18 mouse cellular contexts compared by ENCODE assay signal in the genomic region with DNA sequence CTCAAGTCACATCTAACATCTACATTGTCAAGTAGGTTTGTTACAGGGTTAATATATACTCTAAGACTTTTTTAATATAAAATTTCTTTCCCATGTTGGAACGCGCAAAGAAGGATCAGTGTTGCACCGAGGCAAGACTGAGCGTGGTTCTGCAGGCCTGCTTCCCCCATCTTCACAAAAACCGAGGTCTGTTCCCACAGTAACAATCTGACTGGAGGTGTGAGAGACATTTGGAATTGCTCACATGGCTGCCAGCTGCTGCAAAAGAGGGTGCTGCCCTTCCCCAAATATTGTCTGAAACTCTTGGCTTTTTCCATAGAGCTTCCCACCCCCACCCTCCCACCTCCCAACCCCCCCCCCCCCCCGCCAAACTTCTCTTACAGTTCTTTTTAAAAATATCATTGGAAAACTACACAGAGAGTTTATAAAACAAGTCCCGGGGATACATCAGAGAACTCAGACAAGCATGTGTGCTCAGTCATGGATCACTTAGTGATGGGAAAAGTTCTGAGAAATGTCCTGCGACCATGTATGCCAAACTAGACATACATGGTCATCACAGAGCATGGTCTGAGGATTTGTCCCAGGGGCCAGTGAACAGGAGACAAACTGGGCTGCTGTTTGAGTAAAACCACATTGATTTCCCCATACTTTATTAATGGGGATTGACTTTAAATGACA.
DNase-seq lines count a peak whose midpoint lies in the region; ATAC-seq and TF ChIP-seq lines count a peak whose summit lies in the region.
"Had no signal": no experiment of that assay in that cellular context is flagged by ENCODE, and none has a peak within 500 bp of the region (broad histone marks: within the 10 kb centered on the region; RNA-seq: fewer than 3 reads in every experiment).

No protein-coding gene starts in this region.

- no peaks in the 10 kb centered on the region for H3K36me3 ChIP-seq in forebrain, postnatal 0 days (ENCODE audit: insufficient read depth)
- no peaks in the 10 kb centered on the region for H3K36me3 ChIP-seq in forebrain, embryonic 11.5 days (ENCODE audit: control insufficient read depth, insufficient read depth, low read length)
- H3K36me3 ChIP-seq in lung, embryonic 15.5 days, result no peaks in the 10 kb centered on the region
- H3K36me3 ChIP-seq: heart, embryonic 13.5 days; hindbrain, embryonic 10.5 days; intestine, embryonic 15.5 days; liver, embryonic 12.5 days; neural tube, embryonic 13.5 days had no signal

- DNase-seq in forebrain, postnatal 0 days, result no peak
- no peak for DNase-seq in forebrain, embryonic 11.5 days (ENCODE audit: low spot score)
- DNase-seq in right cerebral cortex, adult 2 months (ENCODE audit: low spot score in 2 of 2), result peak; percentile 40 to 52
- no peak for DNase-seq in right cerebral cortex, postnatal 25 days
- DNase-seq in spleen, postnatal 14 days (ENCODE audit: low spot score in 2 of 2), result no peak
- no peak for DNase-seq in adrenal gland, postnatal 36 days
- DNase-seq in liver, result no peak
- DNase-seq: cerebellum, adult 2 months; gastrocnemius, postnatal 36 days; kidney, postnatal 36 days had no signal

- no peaks in the 10 kb centered on the region for H3K4me1 ChIP-seq in forebrain, postnatal 0 days (ENCODE audit: insufficient read depth)
- no peaks in the 10 kb centered on the region for H3K4me1 ChIP-seq in forebrain, embryonic 11.5 days (replicated peaks; ENCODE audit: control insufficient read depth, insufficient read depth, low read length)
- H3K4me1 ChIP-seq in lung, embryonic 15.5 days, result peaks cover 19% of the 10 kb centered on the region
- H3K4me1 ChIP-seq: heart, embryonic 13.5 days; hindbrain, embryonic 10.5 days; intestine, embryonic 15.5 days; liver, embryonic 12.5 days; neural tube, embryonic 13.5 days had no signal

- whole genome bisulfite sequencing in forebrain, postnatal 0 days, result 84% methylated on average over 8 of the region's 8 CpGs
- 90% methylated on average over 8 of the region's 8 CpGs for WGBS in forebrain, embryonic 11.5 days
- WGBS in lung, embryonic 15.5 days, result 50% methylated on average over 8 of the region's 8 CpGs

- TF ChIP-seq CTCF in forebrain, postnatal 0 days (IDR thresholded peaks at IDR 0.05; ENCODE audit: low read depth), result no peak

- no peak overlapping the region for H3K27ac ChIP-seq in forebrain, postnatal 0 days (ENCODE audit: low read depth, low read length)
- no peak overlapping the region for H3K27ac ChIP-seq in forebrain, embryonic 11.5 days (ENCODE audit: low read depth, low read length)
- H3K27ac ChIP-seq in lung, embryonic 15.5 days, result peak overlapping the region; percentile 81
- H3K27ac ChIP-seq: heart, embryonic 13.5 days; hindbrain, embryonic 10.5 days; intestine, embryonic 15.5 days; liver, embryonic 12.5 days; neural tube, embryonic 13.5 days had no signal

- ATAC-seq in forebrain, postnatal 0 days, result peak; percentile 55
- ATAC-seq in forebrain, embryonic 11.5 days (replicated peaks; ENCODE audit: low FRiP score), result no peak
- peak; percentile 89 for ATAC-seq in lung, embryonic 15.5 days (ENCODE audit: borderline replicate concordance, extremely low read depth, low FRiP score, low TSS enrichment)
- ATAC-seq: forebrain, embryonic 14.5 days; intestine, embryonic 15.5 days; liver, embryonic 12.5 days had no signal

- no peaks in the 10 kb centered on the region for H3K27me3 ChIP-seq in forebrain, postnatal 0 days (ENCODE audit: insufficient read depth, low read length)
- H3K27me3 ChIP-seq in forebrain, embryonic 11.5 days (ENCODE audit: control insufficient read depth, insufficient read depth, low read length), result no peaks in the 10 kb centered on the region
- H3K27me3 ChIP-seq in lung, embryonic 15.5 days, result no peaks in the 10 kb centered on the region
- H3K27me3 ChIP-seq: CH12.LX; heart, embryonic 13.5 days; intestine, embryonic 15.5 days; liver, embryonic 12.5 days; neural tube, embryonic 13.5 days had no signal

- no peak overlapping the region for H3K4me3 ChIP-seq in forebrain, postnatal 0 days (ENCODE audit: low read depth, low read length)
- H3K4me3 ChIP-seq in forebrain, embryonic 11.5 days (ENCODE audit: low read depth, low read length), result no peak overlapping the region
- no peak overlapping the region for H3K4me3 ChIP-seq in lung, embryonic 15.5 days
- H3K4me3 ChIP-seq: heart, embryonic 13.5 days; hindbrain, embryonic 10.5 days; intestine, embryonic 15.5 days; liver, embryonic 12.5 days; neural tube, embryonic 13.5 days had no signal

- H3K4me2 ChIP-seq in forebrain, postnatal 0 days (ENCODE audit: low read depth), result no peak overlapping the region
- H3K4me2 ChIP-seq in forebrain, embryonic 11.5 days (ENCODE audit: low read depth, low read length, severe bottlenecking), result no peak overlapping the region
- no peak overlapping the region for H3K4me2 ChIP-seq in lung, embryonic 15.5 days
- H3K4me2 ChIP-seq: heart, embryonic 13.5 days; intestine, embryonic 15.5 days; liver, embryonic 12.5 days; neural tube, embryonic 13.5 days had no signal

- H3K9ac ChIP-seq in forebrain, postnatal 0 days, result no peak overlapping the region
- no peak overlapping the region for H3K9ac ChIP-seq in forebrain, embryonic 11.5 days (ENCODE audit: low read length)
- H3K9ac ChIP-seq in lung, embryonic 15.5 days, result no peak overlapping the region
- H3K9ac ChIP-seq: heart, embryonic 13.5 days; intestine, embryonic 15.5 days; liver, embryonic 12.5 days; neural tube, embryonic 13.5 days had no signal

- no peaks in the 10 kb centered on the region for H3K9me3 ChIP-seq in forebrain, postnatal 0 days (ENCODE audit: low read length)
- H3K9me3 ChIP-seq in forebrain, embryonic 11.5 days (ENCODE audit: control insufficient read depth, low read length), result no peaks in the 10 kb centered on the region
- H3K9me3 ChIP-seq in lung, embryonic 15.5 days, result no peaks in the 10 kb centered on the region
- H3K9me3 ChIP-seq: hindbrain, embryonic 10.5 days; intestine, embryonic 15.5 days; liver, embryonic 12.5 days; neural tube, embryonic 13.5 days had no signal

Comparison
In these comparisons a context has a peak if more than half of its experiments do, and no peak if none do; other contexts are left out.
1. DNase-seq: peak in right cerebral cortex, adult 2 months (2 of 2); none in forebrain, postnatal 0 days (single experiment), forebrain, embryonic 11.5 days (single experiment), right cerebral cortex, postnatal 25 days (single experiment), spleen, postnatal 14 days (0 of 2), adrenal gland, postnatal 36 days (0 of 2) and liver (single experiment).